Mouse (Mus musculus) ovary, postnatal 14 days (tissue): ENCODE results near the gene Mrm2.
"Not testable (repeated sequence)": the region's sequence is repeated elsewhere in the genome, so short reads cannot be mapped to it uniquely, and the experiment has no call there.

Experiments
- DNase-seq: peaks from one replicate; pipeline ENCODE4 v3.0.0; 2022; ENCODE audit warnings: low spot score

Gene Mrm2

GRCm38 (mm10) chr5:140331615-140332512 is at the start of gene Mrm2:
Gene Mrm2, minus strand, starts transcription at chr5:140331898.
- peak; percentile 78 for DNase-seq

GRCm38 (mm10) chr5:140381156-140381555 is 49.5 kb upstream of the Mrm2 start:
- DNase-seq = no peak

- no peak for DNase-seq
These were observed 47.6 kb upstream of the Mrm2 start for GRCm38 (mm10) chr5:140379299-140379698.

- no peak for DNase-seq
These were observed 46.6 kb upstream of the Mrm2 start for GRCm38 (mm10) chr5:140378121-140378853.

- DNase-seq = no peak
These were observed 43.6 kb upstream of the Mrm2 start for GRCm38 (mm10) chr5:140375249-140375829.

- no peak for DNase-seq
These were observed 42.5 kb upstream of the Mrm2 start for GRCm38 (mm10) chr5:140374226-140374625.

GRCm38 (mm10) chr5:140373711-140374110 is 42.0 kb upstream of the Mrm2 start:
- DNase-seq = no peak

- no peak for DNase-seq
These were observed 40.0 kb upstream of the Mrm2 start for GRCm38 (mm10) chr5:140371671-140372070.

- no peak for DNase-seq
These were observed 39.0 kb upstream of the Mrm2 start for GRCm38 (mm10) chr5:140370446-140371254.

GRCm38 (mm10) chr5:140369466-140369865 is 37.8 kb upstream of the Mrm2 start:
- DNase-seq = no peak

GRCm38 (mm10) chr5:140368926-140369325 is 37.2 kb upstream of the Mrm2 start:
- no peak for DNase-seq

GRCm38 (mm10) chr5:140368126-140368525 is 36.4 kb upstream of the Mrm2 start:
- DNase-seq = not testable (repeated sequence)

- no peak for DNase-seq
These were observed 32.7 kb upstream of the Mrm2 start for GRCm38 (mm10) chr5:140364415-140364814.

- DNase-seq = no peak
These were observed 28.4 kb upstream of the Mrm2 start for GRCm38 (mm10) chr5:140359930-140360674.

- DNase-seq = no peak
These were observed 25.8 kb upstream of the Mrm2 start for GRCm38 (mm10) chr5:140357466-140357865.

- no peak for DNase-seq
These were observed 24.2 kb upstream of the Mrm2 start for GRCm38 (mm10) chr5:140355934-140356333.

GRCm38 (mm10) chr5:140352352-140352751 is 20.7 kb upstream of the Mrm2 start:
- no peak for DNase-seq

GRCm38 (mm10) chr5:140350731-140351497 is 19.2 kb upstream of the Mrm2 start:
- no peak for DNase-seq

GRCm38 (mm10) chr5:140349882-140350281 is 18.2 kb upstream of the Mrm2 start:
- DNase-seq = no peak

GRCm38 (mm10) chr5:140346050-140346449 is 14.4 kb upstream of the Mrm2 start:
- DNase-seq = no peak
